Mouse (Mus musculus) layer of hippocampus, postnatal 10 days (tissue): Measurements from ENCODE around the gene 4931406C07Rik. TPM values are rescaled to one million over a fixed set of nuclear protein-coding genes. Genes with fewer than 3 reads are reported as not detected.
"Not testable (repeated sequence)": the region's sequence is repeated elsewhere in the genome, so short reads cannot be mapped to it uniquely, and the experiment has no call there.

Source experiments
- DNase-seq, 2 experiments: peaks; one replicate each; pipeline ENCODE4 v3.0.0; 2021; ENCODE audit warnings: low spot score in 2 of 2
- long read RNA-seq: library from polyadenylated mRNA; stranded (forward); transcript quantifications from one replicate; pipeline ENCODE4 v2.0.0, GENCODE M21; 2023
- total RNA-seq, 2 experiments: library from RNA; stranded (reverse); gene quantifications; 2 replicates each; pipeline ENCODE4 v1.2.3; 2021

The 4931406C07Rik gene
- total RNA-seq = 10 to 100 TPM; 28.3 to 31.2 TPM
- long read RNA-seq, partial matches to known transcripts = 1 of 10 reads
- long read RNA-seq, other reads (novel, unspliced or antisense) = 9 of 10 reads

- DNase-seq = no peak
Observed at GRCm38 (mm10) chr9:15306398-15307119, at the start of gene 4931406C07Rik. TSS of gene 4931406C07Rik (minus strand) at chr9:15306448.

GRCm38 (mm10) chr9:15349925-15350324, 43.7 kb upstream of the 4931406C07Rik start:
- DNase-seq = no peak

- no peak for DNase-seq
Observed at GRCm38 (mm10) chr9:15337776-15338175, 31.5 kb upstream of the 4931406C07Rik start.

GRCm38 (mm10) chr9:15318170-15318742, 12.0 kb upstream of the 4931406C07Rik start:
- no peak for DNase-seq

- no peak for DNase-seq
Observed at GRCm38 (mm10) chr9:15317223-15318169, 11.2 kb upstream of the 4931406C07Rik start.

- not testable (repeated sequence) for DNase-seq
Observed at GRCm38 (mm10) chr9:15316296-15316695, 10.0 kb upstream of the 4931406C07Rik start.

GRCm38 (mm10) chr9:15314619-15315018, 8.4 kb upstream of the 4931406C07Rik start:
- DNase-seq = no peak

GRCm38 (mm10) chr9:15313633-15314032, 7.4 kb upstream of the 4931406C07Rik start:
- DNase-seq = no peak

GRCm38 (mm10) chr9:15312054-15312735, 5.9 kb upstream of the 4931406C07Rik start:
- no peak for DNase-seq

- no peak for DNase-seq
Observed at GRCm38 (mm10) chr9:15310179-15310578, 3.9 kb upstream of the 4931406C07Rik start.

- DNase-seq = no peak
Observed at GRCm38 (mm10) chr9:15309425-15309824, 3.2 kb upstream of the 4931406C07Rik start.

GRCm38 (mm10) chr9:15308254-15308653, 2.0 kb upstream of the 4931406C07Rik start:
- DNase-seq = no peak

GRCm38 (mm10) chr9:15307257-15307656, 1.0 kb upstream of the 4931406C07Rik start:
- no peak for DNase-seq

- peak; percentile 98 for DNase-seq
Observed at GRCm38 (mm10) chr9:15305503-15306397, 498 bp downstream of the 4931406C07Rik start, which contains the start of gene Taf1d. TSS of gene Taf1d (plus strand) at chr9:15306214.

- DNase-seq = no peak
Observed at GRCm38 (mm10) chr9:15302881-15303280, 3.4 kb downstream of the 4931406C07Rik start.

GRCm38 (mm10) chr9:15302006-15302405, 4.2 kb downstream of the 4931406C07Rik start:
- not testable (repeated sequence) for DNase-seq

GRCm38 (mm10) chr9:15301399-15301798, 4.8 kb downstream of the 4931406C07Rik start:
- DNase-seq = peak in 1 of 2 experiments; percentile 18

GRCm38 (mm10) chr9:15300056-15300455, 6.2 kb downstream of the 4931406C07Rik start:
- DNase-seq = no peak

GRCm38 (mm10) chr9:15298451-15298850, 7.8 kb downstream of the 4931406C07Rik start:
- no peak for DNase-seq

- no peak for DNase-seq
Observed at GRCm38 (mm10) chr9:15297112-15297511, 9.1 kb downstream of the 4931406C07Rik start.
